Mouse (Mus musculus): ENCODE results near the gene Vsx1. TPM values are rescaled to one million over a fixed set of nuclear protein-coding genes. Genes with fewer than 3 reads are reported as not detected.

The Vsx1 gene
- polyA plus RNA-seq, 1 experiment from 2014 or later = not detected

- Histone ChIP-seq H3K27me3 (ENCODE audit: control insufficient read depth, insufficient read depth, low read length) (no peaks in the 10 kb centered on the region), H3K9ac (replicated peaks; ENCODE audit: low read depth, low read length) (no peak overlapping the region), H3K4me1 (ENCODE audit: control insufficient read depth, insufficient read depth, low read length) (0 out of 2 replicates have a peak, but pooled peaks cover 9% of the 10 kb centered on the region), H3K36me3 (ENCODE audit: control insufficient read depth, insufficient read depth, low read length) (no peaks in the 10 kb centered on the region), H3K4me2 (replicated peaks; ENCODE audit: low read depth, low read length) (no peak overlapping the region), H3K4me3 (ENCODE audit: low read depth, low read length) (no peak overlapping the region), H3K9me3 (ENCODE audit: control insufficient read depth, low read depth, low read length) (no peaks in the 10 kb centered on the region), H3K27ac (ENCODE audit: low read length) (no peak overlapping the region)
- no peak for ATAC-seq (ENCODE audit: insufficient number of reproducible peaks, insufficient read depth, low FRiP score, low read depth)
- 81% methylated on average over 8 of the region's 8 CpGs for WGBS
Measured at GRCm38 (mm10) chr2:150671609-150672290, 17.4 kb downstream of the Vsx1 start.

GRCm38 (mm10) chr2:150670926-150671325, 18.2 kb downstream of the Vsx1 start:
- Histone ChIP-seq H3K9me3 (ENCODE audit: control insufficient read depth, low read depth, low read length) (no peaks in the 10 kb centered on the region), H3K36me3 (ENCODE audit: control insufficient read depth, insufficient read depth, low read length) (no peaks in the 10 kb centered on the region), H3K4me1 (ENCODE audit: control insufficient read depth, insufficient read depth, low read length) (0 out of 2 replicates have a peak, but pooled peaks cover 11% of the 10 kb centered on the region), H3K27me3 (ENCODE audit: control insufficient read depth, insufficient read depth, low read length) (no peaks in the 10 kb centered on the region), H3K9ac (replicated peaks; ENCODE audit: low read depth, low read length) (no peak overlapping the region), H3K27ac (ENCODE audit: low read length) (no peak overlapping the region), H3K4me2 (replicated peaks; ENCODE audit: low read depth, low read length) (no peak overlapping the region), H3K4me3 (ENCODE audit: low read depth, low read length) (no peak overlapping the region)
- WGBS = 76% methylated on average over 1 of the region's 1 CpGs
- ATAC-seq (ENCODE audit: insufficient number of reproducible peaks, insufficient read depth, low FRiP score, low read depth) = no peak

GRCm38 (mm10) chr2:150669454-150670045, 19.6 kb downstream of the Vsx1 start:
- Histone ChIP-seq H3K9ac (replicated peaks; ENCODE audit: low read depth, low read length) (no peak overlapping the region), H3K4me1 (ENCODE audit: control insufficient read depth, insufficient read depth, low read length) (0 out of 2 replicates have a peak, but pooled peaks cover 17% of the 10 kb centered on the region), H3K27ac (ENCODE audit: low read length) (no peak overlapping the region), H3K27me3 (ENCODE audit: control insufficient read depth, insufficient read depth, low read length) (no peaks in the 10 kb centered on the region), H3K4me3 (ENCODE audit: low read depth, low read length) (no peak overlapping the region), H3K4me2 (replicated peaks; ENCODE audit: low read depth, low read length) (no peak overlapping the region), H3K9me3 (ENCODE audit: control insufficient read depth, low read depth, low read length) (no peaks in the 10 kb centered on the region), H3K36me3 (ENCODE audit: control insufficient read depth, insufficient read depth, low read length) (no peaks in the 10 kb centered on the region)
- WGBS = 60% methylated on average over 2 of the region's 2 CpGs
- no peak for ATAC-seq (ENCODE audit: insufficient number of reproducible peaks, insufficient read depth, low FRiP score, low read depth)

- Histone ChIP-seq H3K9ac (replicated peaks; ENCODE audit: low read depth, low read length) (no peak overlapping the region), H3K27ac (ENCODE audit: low read length) (no peak overlapping the region), H3K4me3 (ENCODE audit: low read depth, low read length) (no peak overlapping the region), H3K27me3 (ENCODE audit: control insufficient read depth, insufficient read depth, low read length) (no peaks in the 10 kb centered on the region), H3K4me2 (replicated peaks; ENCODE audit: low read depth, low read length) (0 out of 2 replicates have a peak overlapping the region, but pooled peaks have one; percentile 77), H3K9me3 (ENCODE audit: control insufficient read depth, low read depth, low read length) (no peaks in the 10 kb centered on the region), H3K36me3 (ENCODE audit: control insufficient read depth, insufficient read depth, low read length) (no peaks in the 10 kb centered on the region), H3K4me1 (ENCODE audit: control insufficient read depth, insufficient read depth, low read length) (0 out of 2 replicates have a peak, but pooled peaks cover 17% of the 10 kb centered on the region)
- ATAC-seq (ENCODE audit: insufficient number of reproducible peaks, insufficient read depth, low FRiP score, low read depth) = no peak
- 65% methylated on average over 5 of the region's 5 CpGs for WGBS
Measured at GRCm38 (mm10) chr2:150668956-150669355, 20.2 kb downstream of the Vsx1 start.

- no peaks in the 10 kb centered on the region for H3K9me3 ChIP-seq (ENCODE audit: control insufficient read depth, low read depth, low read length)
- peak within 1 kb of the TSS; percentile 59; the same call in 1 of the 2 replicates for H3K27ac ChIP-seq (ENCODE audit: low read length)
- H3K4me1 ChIP-seq (ENCODE audit: control insufficient read depth, insufficient read depth, low read length) = 0 out of 2 replicates have a peak, but pooled peaks cover 20% of the 10 kb centered on the region
- peak; percentile 79 for ATAC-seq (ENCODE audit: insufficient number of reproducible peaks, insufficient read depth, low FRiP score, low read depth)
- WGBS = 3% methylated on average over 51 of the region's 61 CpGs
- no peaks in the 10 kb centered on the region for H3K36me3 ChIP-seq (ENCODE audit: control insufficient read depth, insufficient read depth, low read length)
- H3K4me3 ChIP-seq (ENCODE audit: low read depth, low read length) = peak within 1 kb of the TSS; percentile 52
- peak within 1 kb of the TSS; percentile 55 for H3K9ac ChIP-seq (replicated peaks; ENCODE audit: low read depth, low read length)
- H3K4me2 ChIP-seq (replicated peaks; ENCODE audit: low read depth, low read length) = peak within 1 kb of the TSS; percentile 77
- no peaks in the 10 kb centered on the region for H3K27me3 ChIP-seq (ENCODE audit: control insufficient read depth, insufficient read depth, low read length)
Measured at GRCm38 (mm10) chr2:150667820-150668766, 21.1 kb downstream of the Vsx1 start, which contains the start of gene Acss1. Gene Acss1, minus strand, starts transcription at chr2:150668500.

GRCm38 (mm10) chr2:150667065-150667819, 21.9 kb downstream of the Vsx1 start:
- peak; percentile 50 for ATAC-seq (ENCODE audit: insufficient number of reproducible peaks, insufficient read depth, low FRiP score, low read depth)
- Histone ChIP-seq H3K27ac (ENCODE audit: low read length) (peak overlapping the region; percentile 59; the same call in 1 of the 2 replicates), H3K9me3 (ENCODE audit: control insufficient read depth, low read depth, low read length) (no peaks in the 10 kb centered on the region), H3K4me1 (ENCODE audit: control insufficient read depth, insufficient read depth, low read length) (0 out of 2 replicates have a peak, but pooled peaks cover 20% of the 10 kb centered on the region), H3K4me3 (ENCODE audit: low read depth, low read length) (peak overlapping the region; percentile 52), H3K9ac (replicated peaks; ENCODE audit: low read depth, low read length) (peak overlapping the region; percentile 55), H3K36me3 (ENCODE audit: control insufficient read depth, insufficient read depth, low read length) (no peaks in the 10 kb centered on the region), H3K4me2 (replicated peaks; ENCODE audit: low read depth, low read length) (peak overlapping the region; percentile 77), H3K27me3 (ENCODE audit: control insufficient read depth, insufficient read depth, low read length) (no peaks in the 10 kb centered on the region)
- 2% methylated on average over 17 of the region's 17 CpGs for WGBS

- H3K27ac ChIP-seq (ENCODE audit: low read length) = no peak overlapping the region
- no peaks in the 10 kb centered on the region for H3K27me3 ChIP-seq (ENCODE audit: control insufficient read depth, insufficient read depth, low read length)
- peak overlapping the region; percentile 52 for H3K4me3 ChIP-seq (ENCODE audit: low read depth, low read length)
- WGBS = 47% methylated on average over 7 of the region's 7 CpGs
- no peak overlapping the region for H3K9ac ChIP-seq (replicated peaks; ENCODE audit: low read depth, low read length)
- 0 out of 2 replicates have a peak, but pooled peaks have one; percentile 1 for ATAC-seq (ENCODE audit: insufficient number of reproducible peaks, insufficient read depth, low FRiP score, low read depth)
- 0 out of 2 replicates have a peak, but pooled peaks cover 20% of the 10 kb centered on the region for H3K4me1 ChIP-seq (ENCODE audit: control insufficient read depth, insufficient read depth, low read length)
- peak overlapping the region; percentile 77 for H3K4me2 ChIP-seq (replicated peaks; ENCODE audit: low read depth, low read length)
- no peaks in the 10 kb centered on the region for H3K36me3 ChIP-seq (ENCODE audit: control insufficient read depth, insufficient read depth, low read length)
- H3K9me3 ChIP-seq (ENCODE audit: control insufficient read depth, low read depth, low read length) = no peaks in the 10 kb centered on the region
Measured at GRCm38 (mm10) chr2:150666723-150667064, 22.5 kb downstream of the Vsx1 start.
